Mouse (Mus musculus) heart, postnatal 14 days (tissue): ENCODE results near the gene Crocc2. TPM values are rescaled to one million over a fixed set of nuclear protein-coding genes. Genes with fewer than 3 reads are reported as not detected.

Source experiments
- DNase-seq, 2 experiments: peaks; one replicate each; pipeline ENCODE4 v3.0.0; 2021 to 2022
- intact Hi-C: fragments of 180-260 bp; cut with DNase I; formaldehyde crosslinking; loops from one replicate; pipeline ENCODE4 v1.15.1; 2025
- microRNA-seq, 2 experiments: library from miRNA; unstranded; fragments of <30 nt; microRNA quantifications; one replicate each; pipeline ENCODE4 v1.2.0; 2021 to 2022
- total RNA-seq, 2 experiments: library from RNA; stranded (reverse); gene quantifications; 2 replicates each; pipeline ENCODE4 v1.2.3; 2021

Gene Crocc2
- total RNA-seq, 2 experiments from 2014 or later = 0.20 to 0.24 TPM

DNA sequence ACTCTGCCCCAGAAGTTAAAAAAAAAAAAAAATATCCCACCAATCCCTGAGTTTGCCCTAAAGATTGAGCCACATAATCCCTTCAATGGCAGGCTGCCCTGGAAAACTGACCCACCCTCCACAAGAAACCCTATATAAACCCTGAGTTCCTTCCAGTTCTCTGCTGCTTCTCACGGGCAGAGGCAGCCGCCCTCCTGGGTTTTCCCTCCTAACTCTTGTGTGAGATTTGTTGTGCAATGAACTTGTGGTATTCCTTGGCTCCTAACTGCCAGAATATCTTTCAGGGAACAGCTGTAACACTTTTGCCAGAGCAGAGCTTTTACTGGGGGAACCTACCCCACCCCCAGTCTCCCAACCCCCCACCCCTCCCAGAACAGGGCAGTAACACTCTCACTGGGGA, 84.1 kb downstream of the Crocc2 start:
- no peak for DNase-seq
- intact Hi-C loops = no loop called here

DNA sequence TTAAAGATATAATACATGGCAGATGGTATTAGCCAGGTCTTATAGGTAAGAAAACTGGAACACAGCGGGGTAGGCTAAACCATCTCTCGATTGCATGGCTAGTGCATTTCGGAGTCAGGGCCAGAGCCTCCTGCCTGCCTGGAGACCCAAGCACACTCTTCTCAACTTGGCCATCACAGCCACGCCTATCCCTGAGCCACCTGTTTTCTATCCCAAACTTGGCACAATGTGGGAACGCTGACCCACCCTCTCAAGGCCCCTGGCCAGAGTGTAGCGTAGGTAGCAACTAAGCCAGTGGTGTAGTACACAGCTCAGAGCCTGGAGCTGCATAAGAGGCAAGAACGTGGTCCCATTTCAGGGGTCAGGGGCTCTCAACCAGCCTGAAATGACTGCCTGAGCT, 87.2 kb downstream of the Crocc2 start:
- DNase-seq = no peak
- intact Hi-C loops = no loop called here

DNA sequence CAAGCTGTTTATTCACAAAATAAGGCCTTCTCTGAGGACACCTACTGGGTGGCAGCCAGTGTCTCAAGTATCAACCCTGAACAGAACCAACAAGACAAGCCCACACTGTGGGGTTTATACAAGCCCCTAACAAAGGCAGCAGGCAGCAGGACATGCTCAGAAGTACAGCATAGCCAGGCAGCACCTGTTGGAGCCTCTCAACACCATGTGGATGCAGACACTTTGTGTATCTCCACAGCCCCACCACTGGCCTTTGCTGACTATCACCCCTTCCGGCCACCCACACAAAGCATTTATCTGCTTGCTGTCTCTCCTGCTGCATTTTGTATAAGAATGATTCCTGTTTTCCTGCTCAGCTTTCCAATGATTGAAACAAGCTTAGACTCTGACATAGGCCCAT, 89.0 kb downstream of the Crocc2 start:
- intact Hi-C loops = no loop called here
- no peak for DNase-seq

DNA sequence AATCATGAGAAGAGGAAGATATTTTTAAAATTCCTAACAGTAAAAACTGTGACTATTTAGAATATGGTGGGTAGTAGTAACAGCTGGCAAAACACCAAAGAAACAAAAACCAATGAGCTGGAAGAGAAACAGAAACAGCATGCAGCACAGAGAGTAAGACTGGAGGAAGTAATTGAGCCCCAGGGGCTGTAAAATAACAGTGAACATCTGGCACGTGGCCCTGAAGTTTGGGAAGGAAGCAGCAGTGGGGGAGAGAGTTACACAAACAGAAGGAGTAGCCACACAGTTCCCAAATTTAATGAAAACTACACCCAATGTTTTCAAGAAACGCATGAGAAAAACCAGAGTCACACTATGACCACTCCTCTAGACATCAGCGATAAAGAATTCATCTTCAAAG, 98.7 kb downstream of the Crocc2 start:
- DNase-seq = peak in 1 of 2 experiments; percentile 18
- intact Hi-C loops = no loop called here

DNA sequence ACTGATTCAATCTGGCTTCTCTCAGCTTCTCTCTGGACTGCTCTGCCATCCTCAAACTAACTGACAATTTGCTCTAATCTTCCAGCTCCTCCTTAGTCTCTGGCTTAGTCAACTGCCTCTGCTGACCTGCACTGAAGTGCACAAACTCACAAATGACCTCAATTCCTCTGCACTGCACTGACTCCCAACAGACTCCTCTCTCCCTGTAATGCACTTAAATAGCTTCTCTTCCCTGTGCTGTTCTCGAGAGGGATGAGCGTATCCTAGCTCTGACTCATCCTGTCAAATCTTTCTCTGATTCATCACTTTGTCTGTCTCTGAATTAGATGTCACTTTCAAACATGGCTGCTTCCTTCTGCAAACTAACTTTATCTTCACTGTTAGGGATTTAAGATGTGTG, 99.7 kb downstream of the Crocc2 start:
- no peak for DNase-seq
- intact Hi-C loops = no loop called here

DNA sequence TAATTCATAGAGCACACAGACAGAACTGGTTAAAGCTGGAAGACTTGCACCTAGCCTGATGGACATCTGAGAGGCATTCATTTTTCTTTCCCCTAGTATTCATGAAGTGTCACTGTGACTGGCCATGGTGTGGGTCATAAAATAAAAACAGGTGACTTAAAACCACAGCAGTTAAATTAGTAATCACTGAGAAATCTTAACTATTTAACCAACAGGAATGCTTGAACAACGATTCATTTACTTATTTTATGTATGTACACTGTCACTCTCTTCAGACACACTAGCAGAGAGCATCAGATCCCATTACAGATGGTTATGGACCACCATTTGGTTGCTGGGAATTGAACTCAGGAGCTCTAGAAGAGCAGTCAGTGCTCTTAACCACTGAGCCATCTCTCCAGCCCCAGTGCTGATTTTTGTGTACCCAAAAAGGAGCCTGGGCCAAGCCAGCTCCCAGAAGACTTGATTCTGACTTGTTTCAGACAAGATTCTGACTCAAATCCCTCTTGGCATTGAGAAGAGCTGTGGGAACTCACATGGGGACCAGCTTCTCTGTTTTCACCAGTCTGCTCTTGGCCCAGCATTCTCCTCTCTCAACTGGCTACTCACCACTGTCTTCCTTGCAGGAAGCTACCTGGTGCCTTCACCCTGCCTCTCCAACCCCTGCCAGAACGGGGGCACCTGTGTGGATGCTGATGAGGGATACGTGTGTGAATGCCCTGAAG, 102.2 kb downstream of the Crocc2 start:
- intact Hi-C loops = loop anchor here (5.0 kb wide), 1 partner anchor 98 kb away; no protein-coding TSS in a partner anchor
- DNase-seq = no peak

DNA sequence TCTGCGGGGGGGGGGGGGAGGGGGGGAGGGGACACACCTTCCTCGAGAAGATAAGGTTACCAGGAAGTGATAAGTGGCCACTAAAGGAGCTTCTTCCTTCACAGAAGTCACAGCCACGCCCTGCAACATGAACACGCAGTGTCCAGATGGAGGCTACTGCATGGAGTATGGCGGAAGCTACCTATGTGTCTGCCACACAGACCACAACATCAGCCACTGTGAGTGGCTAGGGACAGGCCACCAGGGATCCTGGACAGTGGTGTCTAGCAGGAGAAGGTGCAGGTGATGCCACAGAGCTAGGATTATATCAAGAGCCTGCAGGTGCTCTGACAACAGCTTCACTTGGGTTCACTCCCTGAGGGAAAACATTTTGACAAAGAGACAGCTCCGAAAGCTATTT, 103.2 kb downstream of the Crocc2 start:
- no peak for DNase-seq
- intact Hi-C loops = loop anchor here (5.0 kb wide), 1 partner anchor 99 kb away; no protein-coding TSS in a partner anchor

DNA sequence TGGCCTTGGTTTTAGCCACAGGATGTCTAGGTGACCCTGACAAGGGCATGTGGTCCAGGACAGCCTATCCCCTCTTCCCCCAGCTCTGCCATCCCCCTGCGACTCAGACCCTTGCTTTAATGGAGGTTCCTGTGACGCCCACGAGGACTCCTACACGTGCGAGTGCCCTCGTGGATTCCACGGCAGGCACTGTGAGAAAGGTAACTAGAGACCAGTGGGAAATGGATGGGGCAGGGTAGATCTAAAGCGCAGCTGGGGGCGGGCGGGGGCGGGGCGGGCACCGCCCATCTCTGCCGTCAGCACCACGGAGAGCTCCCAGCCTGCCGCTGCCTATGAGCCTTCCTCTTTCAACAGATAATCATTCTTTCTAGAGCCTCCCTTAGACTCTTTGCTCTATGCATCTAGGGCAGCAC, 103.9 kb downstream of the Crocc2 start:
- DNase-seq = peak; percentile 31 to 58
- intact Hi-C loops = loop anchor here (5.0 kb wide), 1 partner anchor 100 kb away; no protein-coding TSS in a partner anchor

DNA sequence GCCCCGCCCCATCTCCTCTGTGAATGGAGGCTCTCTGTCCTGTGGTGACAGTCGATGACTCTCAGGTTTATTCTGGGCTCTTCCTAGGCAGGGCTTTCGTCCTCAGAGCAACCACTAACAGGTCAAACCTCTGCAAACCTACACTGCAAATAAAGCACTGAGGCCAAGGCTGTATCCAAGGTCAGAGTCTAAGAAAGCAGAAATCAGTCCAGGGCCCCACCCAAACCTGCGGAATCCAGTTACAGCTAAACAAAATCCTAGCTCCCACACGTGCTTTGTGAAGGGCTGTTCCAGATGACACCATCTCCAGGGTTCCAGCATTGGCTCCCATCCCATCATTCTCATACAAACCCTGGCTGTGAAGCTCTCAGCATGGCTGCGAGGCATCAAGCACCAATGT, 107.0 kb downstream of the Crocc2 start:
- intact Hi-C loops = no loop called here

DNA sequence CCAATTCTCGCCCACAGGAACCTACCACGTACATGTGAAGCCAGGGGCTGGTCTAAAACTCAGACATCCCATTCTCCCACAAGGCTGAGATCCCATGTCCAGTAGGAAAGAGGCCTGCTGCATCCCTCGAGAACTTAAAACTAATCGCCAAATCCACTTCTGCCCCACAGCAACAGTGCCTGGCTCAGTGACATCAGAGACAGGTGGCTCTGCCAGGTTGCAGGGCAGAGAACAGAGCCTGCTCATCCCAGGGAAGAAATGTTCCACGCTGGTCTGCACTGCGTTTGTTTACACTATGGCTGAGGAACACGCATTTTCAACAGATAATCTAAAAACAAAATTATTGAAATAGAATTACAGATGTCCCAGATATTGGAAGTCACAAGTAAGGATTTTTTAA, 108.5 kb downstream of the Crocc2 start:
- intact Hi-C loops = no loop called here

More for the DNA sequence above, 107.0 kb downstream of the Crocc2 start:
- no peak for DNase-seq

More for the DNA sequence above, 108.5 kb downstream of the Crocc2 start:
- DNase-seq = no peak

Small RNA genes lying within 50 kb of the gene (microRNA-seq; reads per million reads assigned to microRNA genes)
- gene Mir6901 = 0.27 to 0.48 reads per million in 2 experiments

Other genes with a start within 250 kb of the Crocc2 start
- gene Capn10, start 234.3 kb upstream of the Crocc2 start, total RNA-seq = 1 to 10 TPM; 7.5 to 9.6 TPM
- under 1 TPM; 0.48 to 0.61 TPM for gene Gpr35, start 217.9 kb upstream of the Crocc2 start, total RNA-seq
- not detected for gene Aqp12, start 162.4 kb upstream of the Crocc2 start, total RNA-seq
- 1 to 10 TPM; 1.7 to 2.6 TPM for gene Kif1a, start 66.8 kb upstream of the Crocc2 start, total RNA-seq
- gene Agxt, start 33.5 kb upstream of the Crocc2 start, total RNA-seq = not detected
- not detected for gene 2310007B03Rik, start 7.8 kb upstream of the Crocc2 start, total RNA-seq
- 10 to 100 TPM; 16.2 to 19.0 TPM for gene Sned1, start 67.1 kb downstream of the Crocc2 start, total RNA-seq
- 10 to 100 TPM; 14.7 to 14.9 TPM for gene Mterf4, start 137.2 kb downstream of the Crocc2 start, total RNA-seq
- 10 to 100 TPM; 21.9 to 25.6 TPM for gene Ppp1r7, start 174.1 kb downstream of the Crocc2 start, total RNA-seq
- gene Pask, start 174.8 kb downstream of the Crocc2 start, total RNA-seq = 1 to 10 TPM; 1.0 to 1.1 TPM
- not detected for gene Ano7, start 205.2 kb downstream of the Crocc2 start, total RNA-seq